12 mouse cellular contexts compared by ENCODE assay signal in the genomic region with DNA sequence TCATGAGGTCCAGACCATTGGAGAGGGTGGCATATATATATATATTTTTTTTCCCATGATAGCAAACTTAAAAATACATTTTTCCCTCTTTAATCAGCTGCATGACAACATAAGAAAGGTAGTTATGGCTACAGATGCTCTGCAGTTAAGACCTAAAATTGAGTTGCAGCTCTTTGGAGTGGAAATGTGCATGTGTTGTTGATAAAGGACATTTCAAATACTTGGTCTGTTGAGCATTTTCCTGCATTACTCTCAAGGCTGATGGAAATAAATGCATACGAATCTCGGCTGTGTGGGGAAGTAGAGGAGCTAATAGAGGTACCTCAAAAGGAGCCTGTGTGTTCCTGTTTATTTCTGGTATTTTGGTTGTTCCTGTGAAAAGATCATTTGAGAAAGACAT.
DNase-seq lines count a peak whose midpoint lies in the region; ATAC-seq lines count a peak whose summit lies in the region.
"Had no signal": no experiment of that assay in that cellular context is flagged by ENCODE, and none has a peak within 500 bp of the region (broad histone marks: within the 10 kb centered on the region; RNA-seq: fewer than 3 reads in every experiment).

No protein-coding gene starts in this region.

- H3K4me1 ChIP-seq in embryonic facial prominence, embryonic 10.5 days, result peaks cover 14% of the 10 kb centered on the region
- H3K4me1 ChIP-seq in forebrain, embryonic 12.5 days, result peaks cover 27% of the 10 kb centered on the region
- no peaks in the 10 kb centered on the region; the same call in 1 of the 2 replicates for H3K4me1 ChIP-seq in hindbrain, embryonic 16.5 days (ENCODE audit: control insufficient read depth, insufficient read depth, low read depth, low read length)
- peaks cover 15% of the 10 kb centered on the region; the same call in 1 of the 2 replicates for H3K4me1 ChIP-seq in midbrain, embryonic 14.5 days (ENCODE audit: control insufficient read depth, insufficient read depth, low read length)
- H3K4me1 ChIP-seq: liver, embryonic 15.5 days had no signal

- peaks cover 18% of the 10 kb centered on the region for H3K27me3 ChIP-seq in embryonic facial prominence, embryonic 10.5 days (replicated peaks; ENCODE audit: low read depth, poor library complexity, severe bottlenecking)
- H3K27me3 ChIP-seq in forebrain, embryonic 12.5 days, result peaks cover 10% of the 10 kb centered on the region; the same call in 1 of the 2 replicates
- no peaks in the 10 kb centered on the region for H3K27me3 ChIP-seq in hindbrain, embryonic 16.5 days (replicated peaks; ENCODE audit: control insufficient read depth, insufficient read depth, low read length)
- H3K27me3 ChIP-seq in midbrain, embryonic 14.5 days (ENCODE audit: control insufficient read depth, insufficient read depth, low read length), result no peaks in the 10 kb centered on the region
- H3K27me3 ChIP-seq: liver, embryonic 15.5 days had no signal

- H3K9me3 ChIP-seq in embryonic facial prominence, embryonic 10.5 days, result no peaks in the 10 kb centered on the region
- H3K9me3 ChIP-seq in forebrain, embryonic 12.5 days, result no peaks in the 10 kb centered on the region
- no peaks in the 10 kb centered on the region for H3K9me3 ChIP-seq in hindbrain, embryonic 16.5 days (ENCODE audit: control insufficient read depth, low read length)
- H3K9me3 ChIP-seq in midbrain, embryonic 14.5 days (ENCODE audit: control insufficient read depth, low read length), result no peaks in the 10 kb centered on the region
- H3K9me3 ChIP-seq: liver, embryonic 15.5 days had no signal

- WGBS in embryonic facial prominence, embryonic 10.5 days, result 36% methylated on average over 2 of the region's 2 CpGs
- WGBS in forebrain, embryonic 12.5 days, result 7% methylated on average over 2 of the region's 2 CpGs
- 48% methylated on average over 2 of the region's 2 CpGs for WGBS in hindbrain, embryonic 16.5 days
- WGBS in midbrain, embryonic 14.5 days, result 30% methylated on average over 2 of the region's 2 CpGs

- H3K4me3 ChIP-seq in embryonic facial prominence, embryonic 10.5 days, result peak overlapping the region; percentile 45; the same call in 1 of the 2 replicates
- H3K4me3 ChIP-seq in forebrain, embryonic 12.5 days (replicated peaks), result no peak overlapping the region
- no peak overlapping the region for H3K4me3 ChIP-seq in hindbrain, embryonic 16.5 days (ENCODE audit: low read length)
- H3K4me3 ChIP-seq in midbrain, embryonic 14.5 days (replicated peaks; ENCODE audit: low read depth, low read length), result peak overlapping the region; percentile 29; the same call in 1 of the 2 replicates
- H3K4me3 ChIP-seq: liver, embryonic 15.5 days had no signal

- no peak overlapping the region for H3K9ac ChIP-seq in forebrain, embryonic 12.5 days
- no peak overlapping the region for H3K9ac ChIP-seq in hindbrain, embryonic 16.5 days (ENCODE audit: low read depth, low read length)
- H3K9ac ChIP-seq in midbrain, embryonic 14.5 days (replicated peaks; ENCODE audit: low read length), result no peak overlapping the region
- H3K9ac ChIP-seq: liver, embryonic 15.5 days had no signal

- ATAC-seq in forebrain, embryonic 12.5 days (ENCODE audit: low FRiP score), result no peak; the same call in 1 of the 2 replicates
- no peak for ATAC-seq in hindbrain, embryonic 16.5 days
- peak; percentile 3; the same call in 1 of the 2 replicates for ATAC-seq in midbrain, embryonic 14.5 days (ENCODE audit: low FRiP score, low TSS enrichment)

- H3K36me3 ChIP-seq in embryonic facial prominence, embryonic 10.5 days (replicated peaks), result no peaks in the 10 kb centered on the region
- no peaks in the 10 kb centered on the region for H3K36me3 ChIP-seq in forebrain, embryonic 12.5 days (replicated peaks)
- no peaks in the 10 kb centered on the region for H3K36me3 ChIP-seq in hindbrain, embryonic 16.5 days (ENCODE audit: control insufficient read depth, insufficient read depth, low read length)
- no peaks in the 10 kb centered on the region for H3K36me3 ChIP-seq in midbrain, embryonic 14.5 days (ENCODE audit: control insufficient read depth, insufficient read depth, low read length)
- H3K36me3 ChIP-seq: liver, embryonic 15.5 days had no signal

- peak overlapping the region; percentile 34 for H3K4me2 ChIP-seq in forebrain, embryonic 12.5 days
- peak overlapping the region; percentile 60 for H3K4me2 ChIP-seq in hindbrain, embryonic 16.5 days (ENCODE audit: low read length)
- H3K4me2 ChIP-seq in midbrain, embryonic 14.5 days (ENCODE audit: low read length), result peak overlapping the region; percentile 54
- H3K4me2 ChIP-seq: liver, embryonic 15.5 days had no signal

- no peak for DNase-seq in embryonic facial prominence, embryonic 10.5 days (ENCODE audit: low spot score)
- DNase-seq in midbrain, embryonic 14.5 days, result peak; percentile 32
- no peak for DNase-seq in embryo, embryonic 11 days
- DNase-seq in frontal cortex, postnatal 10 days (ENCODE audit: low spot score in 2 of 2), result no peak
- DNase-seq in layer of hippocampus, postnatal 10 days (ENCODE audit: low spot score in 2 of 2), result no peak
- DNase-seq: gastrocnemius, postnatal 36 days; kidney, adult 11 months; right cerebral cortex, postnatal 14 days; thymus, postnatal 36 days had no signal

- H3K27ac ChIP-seq in embryonic facial prominence, embryonic 10.5 days (replicated peaks), result no peak overlapping the region
- H3K27ac ChIP-seq in forebrain, embryonic 12.5 days, result peak overlapping the region; percentile 80
- no peak overlapping the region for H3K27ac ChIP-seq in hindbrain, embryonic 16.5 days (ENCODE audit: low read depth, low read length)
- H3K27ac ChIP-seq in midbrain, embryonic 14.5 days (replicated peaks; ENCODE audit: low read depth, low read length), result no peak overlapping the region
- H3K27ac ChIP-seq: liver, embryonic 15.5 days had no signal

Comparison
In these comparisons a context has a peak if more than half of its experiments do, and no peak if none do; other contexts are left out.
1. H3K4me3 ChIP-seq: peak in embryonic facial prominence, embryonic 10.5 days (single experiment) and midbrain, embryonic 14.5 days (single experiment); none in forebrain, embryonic 12.5 days (single experiment) and hindbrain, embryonic 16.5 days (single experiment).
2. Peak in every context shown above with its lines, with median percentiles within 50 percentile points of each other: H3K4me2 ChIP-seq.